Mouse (Mus musculus) leukemia stem cell, adult 10-12 weeks (primary cell): ENCODE measurements around the gene Olfr480. TPM values are rescaled to one million over a fixed set of nuclear protein-coding genes. Genes with fewer than 3 reads are reported as not detected.

Experiments used
- polyA plus RNA-seq: library from polyadenylated mRNA; stranded (reverse); fragments of >175 nt; gene quantifications from 2 replicates; pipeline ENCODE4 v1.2.3, GENCODE M21; 2012; ENCODE audit warnings: low replicate concordance

Gene Olfr480
- polyA plus RNA-seq = not detected in 2 replicates

DNA sequence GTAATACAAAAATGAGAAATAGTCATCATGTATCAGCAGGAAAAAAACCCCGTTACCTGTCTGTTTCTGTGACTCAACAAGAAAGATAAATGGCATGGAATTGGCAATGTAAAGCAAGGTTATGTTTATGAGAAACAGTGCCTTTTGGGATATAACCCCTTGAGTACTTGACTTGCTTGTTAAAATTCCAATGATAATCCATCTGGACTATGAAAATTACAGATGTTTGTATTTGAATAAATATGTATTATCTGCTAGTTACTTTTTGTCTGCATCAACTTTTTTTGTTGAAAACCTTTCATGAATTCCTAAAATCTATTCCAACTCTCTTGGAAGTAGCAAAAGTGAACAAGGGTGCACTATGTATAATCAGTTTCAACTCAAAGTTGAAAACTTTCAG, at the start of gene Olfr480:
Gene Olfr480, minus strand, starts transcription at position 101 of the 400 bp plus-strand sequence.

DNA sequence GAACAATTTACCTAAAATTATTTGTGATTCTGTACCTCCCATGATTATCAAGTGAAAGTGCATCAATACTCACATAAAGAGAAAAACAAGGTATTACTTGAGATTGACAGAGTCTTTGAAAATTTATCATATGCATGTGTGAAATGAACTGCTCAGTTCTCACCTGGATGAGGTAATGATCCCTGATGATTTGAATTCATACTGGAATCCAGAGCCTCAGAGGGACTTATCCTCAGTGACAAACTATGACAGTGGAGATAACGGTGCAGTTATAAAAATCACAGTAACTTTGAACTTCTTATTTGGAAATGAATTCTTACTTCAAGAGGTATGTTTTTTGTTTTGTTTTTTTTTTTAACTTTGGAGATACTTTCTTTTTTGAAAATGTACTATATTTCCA, 33.4 kb upstream of the Olfr480 start, which contains the start of gene Olfr483:
Gene Olfr483, plus strand, starts transcription at position 301 of the 400 bp plus-strand sequence.

DNA sequence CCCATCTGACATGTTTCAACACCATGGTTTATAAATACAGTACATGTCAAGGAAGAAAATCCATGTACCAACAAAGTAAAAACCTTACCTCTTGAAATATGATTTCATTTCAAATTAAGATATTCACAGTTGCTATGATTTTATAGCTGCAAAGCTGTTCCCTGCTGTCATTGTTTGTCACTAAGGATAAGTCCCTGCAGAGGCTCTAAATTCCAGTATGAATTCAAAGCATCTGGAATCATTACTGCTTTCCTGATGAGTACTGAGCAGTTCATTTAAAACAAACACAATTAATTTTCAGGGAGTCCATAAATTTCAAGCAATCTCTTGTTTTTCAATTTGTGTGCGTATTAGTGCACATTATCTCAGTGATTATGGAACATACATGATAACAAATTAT, 30.3 kb upstream of the Olfr480 start, which contains the start of gene Olfr482:
Gene Olfr482, minus strand, starts transcription at position 101 of the 400 bp plus-strand sequence.

DNA sequence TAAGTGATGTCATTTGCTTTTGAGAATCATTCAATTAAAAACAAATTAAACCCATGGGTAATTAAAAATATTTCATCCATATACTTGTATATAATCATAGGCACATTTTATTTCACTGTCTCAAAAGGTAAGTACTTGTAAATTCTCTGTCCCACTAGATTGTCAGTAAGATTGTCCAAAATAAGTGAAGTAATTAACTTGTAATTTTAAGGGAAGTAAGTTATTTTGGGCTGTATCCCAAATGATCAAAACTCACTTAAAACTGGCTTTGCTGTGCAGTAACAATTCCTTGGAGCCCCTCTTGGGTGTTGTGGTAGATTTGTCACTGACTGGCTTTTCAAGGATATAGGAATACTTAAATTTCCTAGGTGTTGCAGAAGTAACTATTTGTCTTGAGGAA, 12.4 kb upstream of the Olfr480 start, which contains the start of gene Olfr481:
Gene Olfr481, plus strand, starts transcription at position 301 of the 400 bp plus-strand sequence.

DNA sequence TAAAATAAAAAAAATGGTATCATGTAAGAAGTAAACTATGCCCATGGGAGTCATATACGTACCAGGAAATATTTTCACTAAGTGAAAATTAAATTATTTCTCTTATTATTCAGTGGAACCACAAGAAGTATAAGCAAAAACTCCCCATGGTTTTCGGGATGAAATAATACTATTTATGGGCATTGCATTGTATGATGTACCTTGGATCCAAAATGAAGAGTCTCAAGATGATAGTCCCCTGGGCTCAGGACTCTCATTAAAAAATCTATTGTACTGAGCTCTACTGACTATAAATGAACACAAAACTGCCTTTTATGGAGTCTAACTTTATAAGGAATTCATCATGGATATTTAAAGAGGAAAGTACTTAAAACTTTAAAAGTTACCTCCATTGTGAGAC, 16.8 kb downstream of the Olfr480 start, which contains the start of gene Olfr479:
Gene Olfr479, plus strand, starts transcription at position 301 of the 400 bp plus-strand sequence.

DNA sequence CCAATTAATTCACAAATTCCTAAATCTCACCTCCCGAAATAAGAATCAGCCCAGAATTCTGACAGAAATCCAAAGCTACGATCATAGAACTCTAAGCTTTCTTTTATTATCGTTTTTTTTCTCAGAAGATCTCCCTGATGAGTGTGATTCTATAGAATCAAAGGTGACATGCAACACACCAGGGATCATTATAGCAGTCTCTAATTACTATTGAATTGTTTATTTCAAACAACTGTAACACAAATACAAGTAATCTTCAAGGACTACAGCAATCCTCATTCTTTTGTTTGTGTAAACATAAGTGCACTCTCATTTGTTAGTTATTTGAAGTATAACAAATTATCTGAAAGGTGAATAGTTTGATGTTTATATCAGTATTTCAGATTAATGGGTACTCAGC, 33.3 kb downstream of the Olfr480 start, which contains the start of gene Olfr478:
Gene Olfr478, minus strand, starts transcription at position 101 of the 400 bp plus-strand sequence.

Other genes starting within 250 kb of the Olfr480 start
- not detected in 2 replicates for gene Olfr469, start 241.8 kb downstream of the Olfr480 start, polyA plus RNA-seq
- not detected in 2 replicates for gene Olfr470, start 219.9 kb downstream of the Olfr480 start, polyA plus RNA-seq
- gene Olfr472, start 169.4 kb downstream of the Olfr480 start, polyA plus RNA-seq = not detected in 2 replicates
- not detected in 2 replicates for gene Olfr473, start 136.9 kb downstream of the Olfr480 start, polyA plus RNA-seq
- not detected in 2 replicates for gene Olfr474, start 112.7 kb downstream of the Olfr480 start, polyA plus RNA-seq
- not detected in 2 replicates for gene Olfr476, start 102.5 kb downstream of the Olfr480 start, polyA plus RNA-seq
- gene Olfr477, start 80.7 kb downstream of the Olfr480 start, polyA plus RNA-seq = not detected in 2 replicates
- not detected in 2 replicates for gene Olfr478, start 33.4 kb downstream of the Olfr480 start, polyA plus RNA-seq
- gene Olfr479, start 16.7 kb downstream of the Olfr480 start, polyA plus RNA-seq = not detected in 2 replicates
- gene Olfr481, start 12.5 kb upstream of the Olfr480 start, polyA plus RNA-seq = 0.03 TPM in 1 of 2 replicates, not detected in the other
- gene Olfr482, start 30.2 kb upstream of the Olfr480 start, polyA plus RNA-seq = not detected in 2 replicates
- not detected in 2 replicates for gene Olfr483, start 33.5 kb upstream of the Olfr480 start, polyA plus RNA-seq
- gene Olfr484, start 60.1 kb upstream of the Olfr480 start, polyA plus RNA-seq = not detected in 2 replicates
- not detected in 2 replicates for gene Olfr485, start 92.5 kb upstream of the Olfr480 start, polyA plus RNA-seq
- gene Olfr486, start 105.4 kb upstream of the Olfr480 start, polyA plus RNA-seq = not detected in 2 replicates
- gene Olfr487, start 147.3 kb upstream of the Olfr480 start, polyA plus RNA-seq = not detected in 2 replicates
- gene Olfr488, start 191.0 kb upstream of the Olfr480 start, polyA plus RNA-seq = 0.08 TPM in 1 of 2 replicates, not detected in the other
- gene Olfr490, start 221.6 kb upstream of the Olfr480 start, polyA plus RNA-seq = not detected in 2 replicates
- not detected in 2 replicates for gene Olfr491, start 246.1 kb upstream of the Olfr480 start, polyA plus RNA-seq